Comparison of ENCODE assay signal across 17 mouse cellular contexts in genomic region chr8:61046816-61047215, GRCm38 (mm10).
"Had no signal": no experiment of that assay in that cellular context is flagged by ENCODE, and none has a peak within 500 bp of the region (broad histone marks: within the 10 kb centered on the region; RNA-seq: fewer than 3 reads in every experiment).

No protein-coding gene starts in this region.

- H3K27ac ChIP-seq: lung, embryonic 15.5 days; macrophage; midbrain, embryonic 13.5 days; midbrain, embryonic 15.5 days; neural tube, embryonic 12.5 days; stomach, embryonic 15.5 days; stomach, postnatal 0 days had no signal

- H3K4me3 ChIP-seq: lung, embryonic 15.5 days; megakaryocyte, embryonic 14.5 days; midbrain, embryonic 13.5 days; midbrain, embryonic 15.5 days; neural tube, embryonic 12.5 days; stomach, embryonic 15.5 days had no signal

- H3K27me3 ChIP-seq: lung, embryonic 15.5 days; megakaryocyte, embryonic 14.5 days; midbrain, embryonic 13.5 days; midbrain, embryonic 15.5 days; neural tube, embryonic 12.5 days; stomach, embryonic 15.5 days had no signal

- H3K36me3 ChIP-seq: midbrain, embryonic 15.5 days; stomach, embryonic 15.5 days had no signal

- H3K4me2 ChIP-seq: lung, embryonic 15.5 days; midbrain, embryonic 11.5 days; midbrain, embryonic 13.5 days; midbrain, embryonic 15.5 days; neural tube, embryonic 12.5 days; stomach, embryonic 15.5 days had no signal

- H3K9me3 ChIP-seq: lung, embryonic 15.5 days; megakaryocyte, embryonic 14.5 days; midbrain, embryonic 13.5 days; midbrain, embryonic 15.5 days; neural tube, embryonic 12.5 days; stomach, embryonic 15.5 days had no signal

- DNase-seq: liver, postnatal 0 days; lung, postnatal 14 days; lung, postnatal 36 days; right cerebral cortex, postnatal 14 days; thymus, adult 2 months; thymus, postnatal 25 days; thymus, postnatal 4 days had no signal

- H3K4me1 ChIP-seq: lung, embryonic 15.5 days; megakaryocyte, embryonic 14.5 days; midbrain, embryonic 13.5 days; midbrain, embryonic 15.5 days; neural tube, embryonic 12.5 days; stomach, embryonic 15.5 days had no signal

- H3K9ac ChIP-seq: liver, postnatal 0 days; lung, embryonic 15.5 days; midbrain, embryonic 13.5 days; midbrain, embryonic 15.5 days; neural tube, embryonic 12.5 days; stomach, embryonic 15.5 days had no signal

- ATAC-seq: liver, postnatal 0 days; lung, postnatal 0 days; midbrain, embryonic 13.5 days; midbrain, embryonic 15.5 days had no signal
